Mouse (Mus musculus) kidney, postnatal 0 days (tissue): ENCODE results near the gene Mpeg1. TPM values are rescaled to one million over a fixed set of nuclear protein-coding genes. Genes with fewer than 3 reads are reported as not detected.

Experiments used
- ATAC-seq: fragments of 200-750 bp; cut with Nextera tagmentation; replicated peaks from 2 replicates; pipeline ENCODE4 v1.8.0; 2017; ENCODE audit warnings: low read depth, moderate number of reproducible peaks, moderate TSS enrichment, moderate library complexity; ENCODE audit not compliant: low FRiP score
- DNase-seq: peaks from one replicate; pipeline ENCODE4 v3.0.0-alpha.2; 2016; ENCODE audit warnings: low spot score
- H3K27ac ChIP-seq: fragments of 300-500 bp; sonication (generic); 2 replicates; pipeline ENCODE4 v1.5.1; 2014; ENCODE audit warnings: mild to moderate bottlenecking
- H3K27me3 ChIP-seq: fragments of 300-500 bp; sonication (generic); 2 replicates; pipeline ENCODE4 v1.6.1; 2014; ENCODE audit warnings: low read length, mixed read lengths; ENCODE audit not compliant: insufficient read depth
- H3K36me3 ChIP-seq: fragments of 300-500 bp; sonication (generic); 2 replicates; pipeline ENCODE4 v1.6.1; 2014; ENCODE audit warnings: low read length, mixed read lengths; ENCODE audit not compliant: insufficient read depth
- H3K4me1 ChIP-seq: fragments of 300-500 bp; sonication (generic); replicated peaks from 2 replicates; pipeline ENCODE4 v1.6.1; 2014; ENCODE audit warnings: antibody characterized with exemption, low read length, mixed read lengths; ENCODE audit not compliant: insufficient read depth
- H3K4me2 ChIP-seq: fragments of 300-500 bp; sonication (generic); 2 replicates; pipeline ENCODE4 v1.6.1; 2014; ENCODE audit warnings: mild to moderate bottlenecking, low read length, moderate library complexity, mixed read lengths
- H3K4me3 ChIP-seq: fragments of 300-500 bp; sonication (generic); replicated peaks from 2 replicates; pipeline ENCODE4 v1.5.1; 2014; ENCODE audit warnings: low read depth, low read length
- H3K9ac ChIP-seq: fragments of 300-500 bp; sonication (generic); 2 replicates; pipeline ENCODE4 v1.6.1; 2014; ENCODE audit warnings: low read depth, low read length
- H3K9me3 ChIP-seq: fragments of 300-500 bp; sonication (generic); replicated peaks from 2 replicates; pipeline ENCODE4 v1.6.1; 2016; ENCODE audit warnings: low read length, inconsistent platforms, mixed read lengths
- CTCF ChIP-seq: IDR thresholded peaks from 2 replicates; pipeline ENCODE4 v1.5.1; 2016; ENCODE audit warnings: antibody characterized with exemption, low read depth, mild to moderate bottlenecking, moderate library complexity
- WGBS: fragments of 180-500 bp; shearing (Covaris S2); extraction: QIAGEN DNeasy Blood & Tissue Kit; methylation state at CpG from one replicate; pipeline ENCODE4 v1.1.7; 2014; 5-methylcytosine and 5-hydroxymethylcytosine counted together
- polyA plus RNA-seq: library from polyadenylated mRNA; unstranded; fragments of >200 nt; fragmentation: Nextera tagmentation; extraction: Ambion mirVana; gene quantifications from 2 replicates; pipeline ENCODE4 v1.2.1, GENCODE M21; 2015

Gene Mpeg1
- 0.56 and 0.74 TPM in 2 replicates for polyA plus RNA-seq

DNA sequence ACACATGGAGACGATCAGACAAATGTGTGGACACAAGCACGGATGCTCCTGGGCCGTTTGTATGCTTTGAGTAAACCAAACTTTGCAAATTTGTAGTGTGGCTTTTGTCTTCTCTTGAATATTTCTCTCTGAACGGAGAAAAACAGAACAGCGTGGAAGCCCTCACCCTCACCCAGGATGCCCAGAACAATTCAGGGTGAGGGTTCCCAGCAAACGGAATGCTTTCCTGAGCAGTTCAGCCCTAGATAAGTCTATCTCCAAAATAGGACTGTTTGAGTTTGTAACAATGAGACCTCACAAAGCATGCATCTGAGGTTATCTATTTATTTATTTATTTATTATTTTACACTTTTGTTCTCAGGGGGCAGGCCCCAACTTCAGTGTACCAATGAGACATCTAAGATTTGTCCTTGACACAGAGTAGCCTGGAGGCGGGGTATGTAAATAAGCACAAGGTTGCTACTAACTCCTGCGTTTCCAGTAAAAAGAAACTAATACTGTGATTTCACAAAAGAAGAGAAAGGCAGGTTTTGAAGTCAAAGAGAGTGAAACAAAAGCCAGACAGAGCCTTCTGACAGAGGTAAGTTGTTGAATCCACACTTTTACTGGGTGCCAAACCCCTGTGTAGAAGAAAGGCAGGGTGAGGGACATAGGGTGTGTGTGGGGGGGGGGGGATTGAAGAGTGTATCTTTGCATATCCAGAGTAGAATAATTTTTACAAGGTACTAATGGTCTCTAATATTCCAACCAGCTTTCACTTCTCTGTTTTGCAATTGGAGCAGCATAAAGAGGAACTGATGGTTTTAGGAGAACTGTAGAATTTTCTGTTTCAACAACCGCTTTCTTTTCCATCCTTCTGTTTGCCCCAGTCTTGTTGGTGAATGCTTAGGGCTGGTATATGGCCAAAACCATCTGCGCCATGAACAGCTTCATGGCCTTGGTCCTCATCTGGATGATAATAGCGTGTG, at the start of gene Mpeg1:
Mpeg1 (plus strand) TSS at position 498 of the 968 bp plus-strand sequence.
- no peak for DNase-seq
- ATAC-seq: no peak
- no peaks in the 10 kb centered on the region for H3K9me3 ChIP-seq
- WGBS: 75% methylated on average over 11 of the region's 11 CpGs
- no peaks in the 10 kb centered on the region for H3K36me3 ChIP-seq
- H3K9ac ChIP-seq: no peak within 1 kb of the TSS
- TF ChIP-seq CTCF: no peak
- no peaks in the 10 kb centered on the region for H3K4me1 ChIP-seq
- H3K27ac ChIP-seq: no peak within 1 kb of the TSS
- H3K27me3 ChIP-seq: no peaks in the 10 kb centered on the region
- H3K4me2 ChIP-seq: no peak within 1 kb of the TSS
- no peak within 1 kb of the TSS for H3K4me3 ChIP-seq

DNA sequence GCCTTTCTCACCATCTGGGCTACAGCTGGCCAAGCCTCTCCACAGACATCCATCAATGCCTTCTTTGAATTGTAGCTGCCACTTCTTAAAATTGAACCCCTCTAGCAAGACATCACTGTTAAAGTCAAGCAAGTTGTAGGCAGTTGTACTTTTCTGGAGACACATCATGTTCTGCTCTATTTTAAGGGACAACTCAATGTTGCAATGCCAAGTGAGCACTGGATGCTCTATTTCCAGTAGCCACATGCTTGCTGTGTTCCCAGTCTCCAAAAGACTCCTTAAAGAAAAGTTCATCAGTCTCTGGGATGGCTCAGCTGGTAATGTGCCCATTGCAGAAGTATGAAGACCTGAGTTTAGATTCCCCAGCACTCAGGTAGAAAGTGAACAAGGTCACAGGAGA, 46.8 kb upstream of the Mpeg1 start:
- no peaks in the 10 kb centered on the region for H3K27me3 ChIP-seq
- H3K4me2 ChIP-seq: no peak overlapping the region
- H3K9ac ChIP-seq: no peak overlapping the region
- TF ChIP-seq CTCF: no peak
- H3K4me3 ChIP-seq: no peak overlapping the region
- no peaks in the 10 kb centered on the region for H3K36me3 ChIP-seq
- no peak overlapping the region for H3K27ac ChIP-seq
- no peaks in the 10 kb centered on the region for H3K4me1 ChIP-seq
- no peak for ATAC-seq
- no peak for DNase-seq
- H3K9me3 ChIP-seq: no peaks in the 10 kb centered on the region

DNA sequence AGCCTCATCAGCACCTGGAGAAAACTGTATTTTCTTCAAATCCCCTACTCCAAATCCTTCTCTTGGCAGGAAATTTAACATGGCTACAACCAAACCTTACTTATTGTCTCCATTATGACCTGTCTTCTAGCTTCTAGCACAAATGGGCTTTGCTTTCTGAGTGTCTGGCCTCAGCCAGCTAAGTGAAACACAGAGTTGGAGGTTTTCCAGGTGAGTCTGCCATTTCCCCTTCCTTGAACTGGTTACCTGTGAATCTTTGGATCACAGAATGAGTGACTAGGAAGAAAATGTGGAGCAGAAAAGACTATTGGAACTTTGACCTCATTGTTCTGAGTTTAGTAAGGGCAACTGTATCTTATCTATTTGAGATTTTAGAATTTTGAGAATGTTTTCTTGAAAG, 43.2 kb upstream of the Mpeg1 start, which contains the start of gene Olfr1441:
Olfr1441 (plus strand) TSS at position 73 of the 400 bp plus-strand sequence.
- H3K27ac ChIP-seq: no peak within 1 kb of the TSS
- no peaks in the 10 kb centered on the region for H3K36me3 ChIP-seq
- H3K4me3 ChIP-seq: no peak within 1 kb of the TSS
- no peak for TF ChIP-seq CTCF
- no peak within 1 kb of the TSS for H3K9ac ChIP-seq
- no peak within 1 kb of the TSS for H3K4me2 ChIP-seq
- ATAC-seq (no peak), DNase-seq (no peak)
- no peaks in the 10 kb centered on the region for H3K4me1 ChIP-seq
- H3K27me3 ChIP-seq: no peaks in the 10 kb centered on the region
- H3K9me3 ChIP-seq: no peaks in the 10 kb centered on the region

GRCm38 (mm10) chr19:12418312-12418711, 42.3 kb upstream of the Mpeg1 start:
- no peak overlapping the region for H3K4me2 ChIP-seq
- ATAC-seq (no peak), DNase-seq (no peak)
- H3K4me3 ChIP-seq: no peak overlapping the region
- no peak overlapping the region for H3K9ac ChIP-seq
- no peaks in the 10 kb centered on the region for H3K4me1 ChIP-seq
- H3K27ac ChIP-seq: no peak overlapping the region
- H3K9me3 ChIP-seq: no peaks in the 10 kb centered on the region
- no peak for TF ChIP-seq CTCF
- 76% methylated on average over 3 of the region's 3 CpGs for WGBS
- H3K36me3 ChIP-seq: no peaks in the 10 kb centered on the region
- H3K27me3 ChIP-seq: no peaks in the 10 kb centered on the region

DNA sequence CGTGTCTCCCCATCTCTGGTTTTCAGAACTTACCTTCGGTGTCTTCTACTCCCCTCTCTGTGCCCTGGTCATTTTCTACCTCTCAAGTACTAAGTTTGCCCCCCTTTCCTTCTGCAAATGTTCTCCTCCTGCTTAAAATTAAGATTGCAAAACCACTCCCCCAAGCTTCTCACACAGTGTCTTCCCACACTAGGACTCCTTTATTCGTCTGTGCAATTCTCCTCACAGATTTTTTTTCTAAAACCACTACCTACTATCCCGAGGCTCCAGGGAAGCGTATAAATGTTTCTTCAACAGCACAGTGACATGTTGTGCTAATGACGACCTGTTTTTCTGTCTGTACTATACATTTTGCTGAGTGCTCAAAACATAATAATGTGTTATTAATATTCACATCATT, 40.0 kb upstream of the Mpeg1 start:
- Histone ChIP-seq H3K9me3 (no peaks in the 10 kb centered on the region), H3K27me3 (no peaks in the 10 kb centered on the region), H3K4me3 (no peak overlapping the region), H3K4me1 (no peaks in the 10 kb centered on the region), H3K9ac (no peak overlapping the region), H3K4me2 (no peak overlapping the region), H3K36me3 (no peaks in the 10 kb centered on the region), H3K27ac (no peak overlapping the region)
- DNase-seq (no peak), ATAC-seq (no peak)
- TF ChIP-seq CTCF: no peak
- WGBS: 76% methylated on average over 6 of the region's 6 CpGs

DNA sequence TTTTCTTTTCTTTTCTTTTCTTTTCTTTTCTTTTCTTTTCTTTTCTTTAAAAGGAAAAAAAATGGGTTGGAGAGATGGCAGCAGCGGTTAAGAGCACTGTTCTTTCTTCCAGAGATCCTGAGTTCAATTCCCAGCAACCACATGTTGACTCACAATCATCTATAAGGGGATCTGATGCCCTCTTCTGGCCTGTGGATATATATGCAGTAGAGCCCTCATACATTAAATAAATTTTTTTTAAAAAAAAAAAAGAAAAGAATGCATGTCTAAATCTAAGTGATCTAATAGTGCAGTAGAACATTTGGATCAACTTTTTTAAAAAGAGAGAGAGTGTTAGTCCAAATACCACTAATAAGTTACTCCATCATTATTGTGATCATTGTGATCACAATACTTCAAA, 38.9 kb upstream of the Mpeg1 start:
- DNase-seq (no peak), ATAC-seq (no peak)
- WGBS: 76% methylated on average over 1 of the region's 1 CpGs
- Histone ChIP-seq H3K4me1 (no peaks in the 10 kb centered on the region), H3K4me2 (no peak overlapping the region), H3K4me3 (no peak overlapping the region), H3K27ac (no peak overlapping the region), H3K9ac (no peak overlapping the region), H3K36me3 (no peaks in the 10 kb centered on the region), H3K9me3 (no peaks in the 10 kb centered on the region), H3K27me3 (no peaks in the 10 kb centered on the region)
- TF ChIP-seq CTCF: no peak
